Mouse (Mus musculus) v-Abl transformed pro-B cells (cell line): ENCODE results near the gene Gpx5.

Experiments
- in situ Hi-C, 2 experiments: fragments of 400-800 bp; cut with MboI; formaldehyde crosslinking; loops; one replicate each; pipeline ENCODE4 v1.15.1; 2025; ENCODE audit not compliant: unreplicated experiment in 2 of 2

The Gpx5 gene

DNA sequence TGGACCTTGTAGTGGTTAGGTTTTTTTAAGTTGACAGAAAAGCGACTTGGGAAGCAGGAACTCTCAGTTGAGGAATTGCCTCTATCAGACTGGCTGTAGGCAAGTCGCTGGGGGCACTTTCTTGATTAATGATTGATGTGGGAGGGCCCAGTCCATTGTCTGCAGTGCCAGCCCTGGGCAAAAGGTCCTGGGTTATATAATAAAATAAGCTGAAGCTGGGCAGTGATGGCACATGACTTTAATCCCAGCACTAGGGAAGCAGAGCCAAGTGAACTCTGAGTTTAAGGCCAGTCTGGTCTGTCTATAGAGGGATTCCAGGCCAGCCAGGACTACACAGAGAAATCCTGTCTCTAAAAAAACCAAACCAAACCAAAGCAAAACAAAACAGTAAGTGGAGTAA, 55.8 kb downstream of the Gpx5 start:
- in situ Hi-C loops, result loop anchor here in 1 of 2 experiments (10.0 kb wide), 2 partner anchors 292 to 922 kb away; no protein-coding TSS in a partner anchor
